Mouse (Mus musculus): ENCODE results near the gene Zbtb3. TPM values are rescaled to one million over a fixed set of nuclear protein-coding genes. Genes with fewer than 3 reads are reported as not detected.

Zbtb3 gene
- total and polyA plus RNA-seq, 3 experiments: 1.2 to 2.5 (median 2.2) TPM

DNA sequence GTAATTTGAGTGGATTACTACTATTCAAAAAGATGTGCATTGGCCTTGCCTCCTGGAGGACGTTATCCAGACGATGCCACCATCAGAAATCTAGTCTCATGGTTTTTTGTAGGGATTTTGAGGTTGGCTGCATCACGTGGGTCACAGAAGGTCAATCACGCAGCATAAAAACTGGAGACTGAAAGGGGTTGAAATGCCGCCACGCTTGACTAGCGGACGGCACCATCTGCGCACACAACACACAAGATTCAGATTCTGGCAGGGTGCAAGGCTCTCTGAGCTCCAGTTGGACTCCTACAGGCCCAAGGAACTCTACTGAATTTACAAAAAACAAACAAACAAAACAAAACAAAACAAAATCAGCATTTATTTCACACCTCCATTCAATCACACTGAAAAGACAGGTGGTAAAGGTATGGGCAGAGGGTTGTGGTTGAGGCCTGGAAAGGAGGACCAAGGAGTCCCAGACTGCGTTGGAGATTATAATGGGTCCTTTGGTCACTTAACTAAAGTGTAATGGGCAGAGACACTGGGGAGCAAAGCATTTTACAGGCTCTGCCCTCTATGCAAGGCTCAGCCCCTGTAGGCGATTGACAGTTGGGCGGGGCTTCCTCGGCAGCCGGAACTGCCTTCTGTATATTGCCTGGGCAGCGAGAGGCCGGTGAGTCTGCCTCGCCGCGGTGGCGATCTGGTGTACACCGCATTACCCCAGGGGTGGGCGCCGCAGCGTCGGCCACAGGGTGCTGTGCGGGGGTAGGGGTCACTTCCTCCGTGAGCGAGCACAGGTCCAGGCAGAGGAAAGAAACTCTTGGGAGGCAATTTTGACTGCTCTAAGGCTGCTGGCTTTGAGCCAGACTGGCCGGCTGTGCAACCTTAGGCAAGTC lies 37.8 kb downstream of the Zbtb3 start (continued):
- TF ChIP-seq MYC (IDR thresholded peaks at IDR 0.05; ENCODE audit: low read depth, low read length) (peak; percentile 45; the same call in 1 of the 2 replicates), MEF2A (IDR thresholded peaks at IDR 0.05; ENCODE audit: borderline replicate concordance, low read depth, low read length) (peak; percentile 24; the same call in 1 of the 2 replicates), ETS1 (conservative IDR thresholded peaks at IDR 0.05; ENCODE audit: low read depth, low read length) (no peak), USF2 (conservative IDR thresholded peaks at IDR 0.05; ENCODE audit: low read depth, low read length) (peak; percentile 61), CTCF (conservative IDR thresholded peaks at IDR 0.05 in 1 of 2, IDR thresholded peaks at IDR 0.05 in 1 of 2; ENCODE audit: low read depth in 2 of 2, low read length in 2 of 2) (no peak), ELF1 (IDR thresholded peaks at IDR 0.05; ENCODE audit: low read depth, low read length) (peak; percentile 80), IRF4 (IDR thresholded peaks at IDR 0.05; ENCODE audit: low read depth, low read length) (no peak), CHD1 (IDR thresholded peaks at IDR 0.05; ENCODE audit: low read depth, low read length) (0 out of 2 replicates have a peak, but pooled peaks have one; percentile 61), E2F4 (IDR thresholded peaks at IDR 0.05; ENCODE audit: insufficient replicate concordance, low read depth, low read length) (no peak), GABPA (IDR thresholded peaks at IDR 0.05; ENCODE audit: insufficient replicate concordance, low read depth, low read length) (no peak), POLR2A (IDR thresholded peaks at IDR 0.05; ENCODE audit: low read depth, low read length) (peak; percentile 78), TBP (conservative IDR thresholded peaks at IDR 0.05; ENCODE audit: low read depth, low read length) (peak; percentile 69)

DNA sequence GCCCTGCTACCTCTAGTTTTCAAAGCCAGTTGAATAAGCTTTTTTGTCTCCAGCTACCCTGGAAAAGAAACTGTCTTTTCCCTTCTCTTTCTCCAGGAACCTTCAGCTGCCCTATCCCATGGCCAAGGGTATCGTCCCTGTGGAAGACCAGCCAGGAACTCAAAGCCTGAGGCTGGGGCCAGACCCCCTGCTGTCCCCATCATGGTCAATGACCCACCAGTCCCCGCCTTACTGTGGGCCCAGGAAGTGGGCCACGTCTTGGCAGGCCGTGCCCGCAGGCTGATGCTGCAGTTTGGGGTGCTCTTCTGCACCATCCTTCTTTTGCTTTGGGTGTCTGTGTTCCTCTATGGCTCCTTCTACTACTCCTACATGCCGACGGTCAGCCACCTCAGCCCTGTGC lies 38.7 kb downstream of the Zbtb3 start:
- no peak overlapping the region for H3K27ac ChIP-seq (ENCODE audit: insufficient read depth, low read depth)
- no peak for DNase-seq (ENCODE audit: extremely low read depth)
- peak overlapping the region; percentile 54 to 81 (median 65) for H3K4me3 ChIP-seq (replicated peaks in 1 of 3; ENCODE audit: low read depth in 2 of 3, low read length in 2 of 3, poor library complexity in 1 of 3)
- in situ Hi-C loops (cut with MboI; ENCODE audit: low pct_ligation_motif_present, low pct_unique_long_range_greater_than_20kb, low sequenced_read_pairs) (loop anchor here (25.0 kb wide), 1 partner anchor 1021 kb away; no protein-coding TSS in a partner anchor), dilution Hi-C loops (cut with MboI; ENCODE audit: extremely low pct_ligation_motif_present, extremely low pct_unique_long_range_greater_than_20kb, low sequenced_read_pairs) (no loop called here)
- peaks cover 16 to 50% of the 10 kb centered on the region in 2 experiments for H3K36me3 ChIP-seq (replicated peaks in 1 of 2; ENCODE audit: control insufficient read depth in 1 of 2, insufficient read depth in 1 of 2, low read length in 1 of 2)
- H3K79me2 ChIP-seq (replicated peaks; ENCODE audit: control insufficient read depth, extremely low read depth, insufficient read depth, poor library complexity, severe bottlenecking): peaks cover 20% of the 10 kb centered on the region
- H3K9ac ChIP-seq (ENCODE audit: insufficient read depth, low read depth): peak overlapping the region; percentile 75
- H3K9me3 ChIP-seq (replicated peaks; ENCODE audit: low read length): no peaks in the 10 kb centered on the region
- peak overlapping the region; percentile 96 for H3K4me2 ChIP-seq (ENCODE audit: insufficient read depth, low read depth, poor library complexity, severe bottlenecking)
- peaks cover 11 to 38% of the 10 kb centered on the region in 2 experiments for H3K4me1 ChIP-seq (ENCODE audit: control insufficient read depth in 1 of 2, insufficient read depth in 2 of 2)
- TF ChIP-seq ZKSCAN1 (IDR thresholded peaks at IDR 0.05; ENCODE audit: borderline replicate concordance, low read depth, low read length) (no peak), JUN (IDR thresholded peaks at IDR 0.05; ENCODE audit: insufficient read depth, low read depth, low read length) (no peak), MAX (IDR thresholded peaks at IDR 0.05; ENCODE audit: low read length) (no peak), NRF1 (IDR thresholded peaks at IDR 0.05; ENCODE audit: low read depth, low read length) (no peak), ZMIZ1 (IDR thresholded peaks at IDR 0.05; ENCODE audit: low read depth, low read length) (no peak), E2F4 (IDR thresholded peaks at IDR 0.05; ENCODE audit: insufficient replicate concordance, low read depth, low read length) (no peak), CHD2 (IDR thresholded peaks at IDR 0.05; ENCODE audit: low read length) (no peak), UBTF (IDR thresholded peaks at IDR 0.05; ENCODE audit: low read depth, low read length) (no peak), ETS1 (conservative IDR thresholded peaks at IDR 0.05; ENCODE audit: low read depth, low read length) (no peak), JUND (conservative IDR thresholded peaks at IDR 0.05; ENCODE audit: low read depth, low read length) (no peak), MAZ (IDR thresholded peaks at IDR 0.05; ENCODE audit: low read depth, low read length) (no peak), HCFC1 (IDR thresholded peaks at IDR 0.05; ENCODE audit: low read depth, low read length) (no peak), POLR2A (IDR thresholded peaks at IDR 0.05; ENCODE audit: low read depth, low read length) (no peak)
- H3K27me3 ChIP-seq (replicated peaks): no peaks in the 10 kb centered on the region
